Mouse (Mus musculus) retina, postnatal 7 days (tissue): ENCODE data around the gene Dnaic1.

Source experiments
- DNase-seq: peaks from one replicate; pipeline ENCODE4 v3.0.0-alpha.2; 2012; ENCODE audit warnings: low read depth, low spot score

The Dnaic1 gene

GRCm38 (mm10) chr4:41569411-41569885 lies at the start of gene Dnaic1, which contains the start of gene Fam219a:
TSS of gene Dnaic1 (plus strand) at chr4:41569775.
TSS of gene Fam219a (minus strand) at chr4:41569538.
- DNase-seq, result peak; percentile 97

- no peak for DNase-seq
These were observed 48.9 kb upstream of the Dnaic1 start for GRCm38 (mm10) chr4:41520641-41521040.

GRCm38 (mm10) chr4:41522136-41522535 lies 47.4 kb upstream of the Dnaic1 start:
- DNase-seq, result no peak

- DNase-seq, result no peak
These were observed 46.8 kb upstream of the Dnaic1 start for GRCm38 (mm10) chr4:41522788-41523187.

GRCm38 (mm10) chr4:41523839-41524238 lies 45.7 kb upstream of the Dnaic1 start:
- no peak for DNase-seq

GRCm38 (mm10) chr4:41524829-41525228 lies 44.7 kb upstream of the Dnaic1 start:
- no peak for DNase-seq

GRCm38 (mm10) chr4:41526553-41526952 lies 43.0 kb upstream of the Dnaic1 start:
- no peak for DNase-seq

- DNase-seq, result no peak
These were observed 42.5 kb upstream of the Dnaic1 start for GRCm38 (mm10) chr4:41527076-41527475.

- no peak for DNase-seq
These were observed 41.6 kb upstream of the Dnaic1 start for GRCm38 (mm10) chr4:41527996-41528395.

- DNase-seq, result no peak
These were observed 37.2 kb upstream of the Dnaic1 start for GRCm38 (mm10) chr4:41532420-41532819.

- no peak for DNase-seq
These were observed 34.7 kb upstream of the Dnaic1 start for GRCm38 (mm10) chr4:41534866-41535265.

GRCm38 (mm10) chr4:41542136-41542535 lies 27.4 kb upstream of the Dnaic1 start:
- DNase-seq, result no peak

- DNase-seq, result no peak
These were observed 23.6 kb upstream of the Dnaic1 start for GRCm38 (mm10) chr4:41545985-41546384.

GRCm38 (mm10) chr4:41547086-41547485 lies 22.5 kb upstream of the Dnaic1 start:
- no peak for DNase-seq

- DNase-seq, result peak; percentile 53
These were observed 17.0 kb upstream of the Dnaic1 start for GRCm38 (mm10) chr4:41552529-41552928.

- no peak for DNase-seq
These were observed 16.5 kb upstream of the Dnaic1 start for GRCm38 (mm10) chr4:41553116-41553515.

- DNase-seq, result no peak
These were observed 14.4 kb upstream of the Dnaic1 start for GRCm38 (mm10) chr4:41554994-41555663.

- DNase-seq, result no peak
These were observed 13.1 kb upstream of the Dnaic1 start for GRCm38 (mm10) chr4:41556311-41556953.

- DNase-seq, result no peak
These were observed 12.5 kb upstream of the Dnaic1 start for GRCm38 (mm10) chr4:41557092-41557491.

- no peak for DNase-seq
These were observed 6.3 kb upstream of the Dnaic1 start for GRCm38 (mm10) chr4:41563297-41563696.

GRCm38 (mm10) chr4:41566123-41566522 lies 3.5 kb upstream of the Dnaic1 start:
- no peak for DNase-seq

- DNase-seq, result no peak
These were observed 1.3 kb upstream of the Dnaic1 start for GRCm38 (mm10) chr4:41568239-41568638.
